Mouse (Mus musculus) intestine, embryonic 16.5 days (tissue): ENCODE results near the gene Ezh1. TPM values are rescaled to one million over a fixed set of nuclear protein-coding genes. Genes with fewer than 3 reads are reported as not detected.

Experiments
- ATAC-seq: fragments of 200-750 bp; cut with Nextera tagmentation; 2 replicates; pipeline ENCODE4 v1.8.0; 2017; ENCODE audit warnings: moderate TSS enrichment, moderate library complexity
- H3K27ac ChIP-seq: fragments of 300-500 bp; sonication (generic); 2 replicates; pipeline ENCODE4 v1.5.1; 2014; ENCODE audit warnings: mild to moderate bottlenecking, low read length
- H3K27me3 ChIP-seq: fragments of 300-500 bp; sonication (generic); replicated peaks from 2 replicates; pipeline ENCODE4 v1.6.1; 2014; ENCODE audit warnings: low read length, control low read depth, mixed read lengths; ENCODE audit not compliant: control insufficient read depth, insufficient read depth
- H3K36me3 ChIP-seq: fragments of 300-500 bp; sonication (generic); 2 replicates; pipeline ENCODE4 v1.6.1; 2014; ENCODE audit warnings: low read length, control low read depth; ENCODE audit not compliant: control insufficient read depth, insufficient read depth
- H3K4me1 ChIP-seq: fragments of 300-500 bp; sonication (generic); 2 replicates; pipeline ENCODE4 v1.6.1; 2014; ENCODE audit warnings: low read length, control low read depth, mixed read lengths; ENCODE audit not compliant: control insufficient read depth, insufficient read depth
- H3K4me2 ChIP-seq: fragments of 300-500 bp; sonication (generic); 2 replicates; pipeline ENCODE4 v1.6.1; 2014; ENCODE audit warnings: low read depth, low read length, control low read depth
- H3K4me3 ChIP-seq: fragments of 300-500 bp; sonication (generic); 2 replicates; pipeline ENCODE4 v1.5.1; 2014; ENCODE audit warnings: mild to moderate bottlenecking, low read length
- H3K9ac ChIP-seq: fragments of 300-500 bp; sonication (generic); 2 replicates; pipeline ENCODE4 v1.6.1; 2014; ENCODE audit warnings: low read depth, low read length
- H3K9me3 ChIP-seq: fragments of 300-500 bp; sonication (generic); 2 replicates; pipeline ENCODE4 v1.6.1; 2016; ENCODE audit warnings: low read length, control low read depth; ENCODE audit not compliant: control insufficient read depth
- WGBS: fragments of 180-500 bp; shearing (Covaris S2); extraction: QIAGEN DNeasy Blood & Tissue Kit; methylation state at CpG from one replicate; pipeline ENCODE4 v1.1.7; 2014; 5-methylcytosine and 5-hydroxymethylcytosine counted together
- polyA plus RNA-seq: library from polyadenylated mRNA; unstranded; fragments of >200 nt; fragmentation: Nextera tagmentation; extraction: Ambion mirVana; gene quantifications from 2 replicates; pipeline ENCODE4 v1.2.1, GENCODE M21; 2015

Ezh1 gene
- polyA plus RNA-seq, 1 experiment from 2014 or later: 16.2 TPM

DNA sequence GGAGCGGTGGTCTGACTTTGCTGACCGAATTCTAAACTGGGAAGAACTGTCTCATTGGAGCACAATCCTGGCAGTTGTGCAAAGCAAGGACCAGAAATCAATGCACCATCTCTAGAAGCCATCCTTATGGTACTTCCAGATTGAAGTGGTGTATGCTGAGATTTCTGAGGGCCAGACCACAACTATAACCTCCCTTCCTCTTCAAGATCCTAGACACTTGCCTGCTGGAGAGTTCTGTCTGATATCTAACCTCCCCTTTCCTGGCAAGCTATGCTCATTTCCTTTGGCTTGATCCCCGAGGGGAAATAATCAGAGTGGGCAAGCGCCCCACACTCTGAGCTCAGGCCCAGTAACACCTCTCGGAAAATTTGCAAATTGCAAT is 53.8 kb downstream of the Ezh1 start:
- H3K4me2 ChIP-seq: peak overlapping the region; percentile 75
- peak overlapping the region; percentile 71 for H3K9ac ChIP-seq
- no peaks in the 10 kb centered on the region for H3K9me3 ChIP-seq
- H3K4me1 ChIP-seq: peaks cover 59% of the 10 kb centered on the region
- peak overlapping the region; percentile 95 for H3K27ac ChIP-seq
- peak overlapping the region; percentile 69 for H3K4me3 ChIP-seq
- ATAC-seq: no peak
- H3K36me3 ChIP-seq: peaks cover 6% of the 10 kb centered on the region
- peaks cover 4% of the 10 kb centered on the region; the same call in 1 of the 2 replicates for H3K27me3 ChIP-seq
- WGBS: 14% methylated on average over 5 of the region's 5 CpGs

- Histone ChIP-seq H3K36me3 (peaks cover 11% of the 10 kb centered on the region), H3K4me3 (peak overlapping the region; percentile 69), H3K27me3 (peaks cover 4% of the 10 kb centered on the region; the same call in 1 of the 2 replicates), H3K9ac (peak overlapping the region; percentile 71), H3K4me1 (peaks cover 56% of the 10 kb centered on the region), H3K9me3 (no peaks in the 10 kb centered on the region), H3K4me2 (peak overlapping the region; percentile 75), H3K27ac (peak overlapping the region; percentile 95)
- WGBS: under 1% methylated on average over 31 of the region's 31 CpGs
- peak; percentile 66 for ATAC-seq
Measured at GRCm38 (mm10) chr11:101171721-101172433, 54.4 kb downstream of the Ezh1 start.

GRCm38 (mm10) chr11:101170811-101171610 is 55.3 kb downstream of the Ezh1 start, which contains the start of gene Plekhh3:
Plekhh3 (minus strand) TSS chr11:101171351.
- Histone ChIP-seq H3K27me3 (0 out of 2 replicates have a peak, but pooled peaks cover 7% of the 10 kb centered on the region), H3K9me3 (no peaks in the 10 kb centered on the region), H3K9ac (peak within 1 kb of the TSS; percentile 77), H3K4me1 (peaks cover 50% of the 10 kb centered on the region), H3K27ac (peak within 1 kb of the TSS; percentile 95), H3K4me2 (peak within 1 kb of the TSS; percentile 95), H3K4me3 (peak within 1 kb of the TSS; percentile 69), H3K36me3 (peaks cover 18% of the 10 kb centered on the region)
- WGBS: under 1% methylated on average over 49 of the region's 50 CpGs
- peak; percentile 91 for ATAC-seq

- peak within 1 kb of the TSS; percentile 69 for H3K4me3 ChIP-seq
- H3K27me3 ChIP-seq: 0 out of 2 replicates have a peak, but pooled peaks cover 8% of the 10 kb centered on the region
- H3K36me3 ChIP-seq: peaks cover 18% of the 10 kb centered on the region
- H3K9me3 ChIP-seq: no peaks in the 10 kb centered on the region
- no peak for ATAC-seq
- WGBS: under 1% methylated on average over 35 of the region's 35 CpGs
- peaks cover 48% of the 10 kb centered on the region for H3K4me1 ChIP-seq
- peak within 1 kb of the TSS; percentile 88 for H3K27ac ChIP-seq
- H3K9ac ChIP-seq: peak within 1 kb of the TSS; percentile 77
- H3K4me2 ChIP-seq: peak within 1 kb of the TSS; percentile 95
Measured at GRCm38 (mm10) chr11:101170354-101170810, 55.9 kb downstream of the Ezh1 start, which contains the start of gene Cntnap1. Cntnap1 (plus strand) TSS chr11:101170523.

DNA sequence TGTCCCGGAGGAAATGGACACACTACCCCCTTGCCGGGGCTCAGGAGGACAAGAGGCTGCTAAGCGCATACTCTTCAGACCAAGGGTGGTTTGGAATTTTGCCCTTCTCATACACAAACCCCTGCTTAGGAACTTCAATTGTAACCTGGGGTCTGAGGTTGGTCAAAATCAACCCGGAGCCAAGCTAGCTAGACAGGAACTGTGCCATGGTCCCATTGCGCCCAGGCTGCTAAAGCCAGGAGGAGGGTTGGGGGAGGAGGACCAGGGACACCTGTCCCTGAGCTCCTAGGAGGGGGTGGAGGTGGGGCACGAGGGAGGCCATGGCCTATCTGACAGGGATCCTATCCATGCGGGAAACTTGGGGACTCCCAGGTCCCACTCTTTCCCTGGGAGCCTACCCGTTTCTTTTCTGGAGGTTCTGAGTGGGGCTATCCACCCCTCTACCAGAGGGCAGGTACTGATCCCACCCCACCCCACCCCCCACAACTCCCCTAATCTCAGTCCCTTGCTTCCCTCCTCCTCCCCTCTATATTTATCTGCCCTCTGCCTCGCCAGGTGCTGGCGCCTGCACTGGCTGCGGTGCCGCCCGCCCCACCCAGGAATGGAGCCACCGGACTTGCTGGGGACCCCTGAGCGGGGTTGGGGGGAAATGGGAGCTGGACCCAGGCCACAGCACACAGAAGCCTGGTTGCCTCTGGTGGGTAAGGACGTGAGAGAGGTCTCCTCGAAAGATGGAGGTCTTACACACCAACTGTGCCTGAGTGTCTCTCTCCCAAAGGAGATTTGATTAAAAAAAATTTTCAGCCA is 56.8 kb downstream of the Ezh1 start:
- Histone ChIP-seq H3K4me3 (peak overlapping the region; percentile 69), H3K9me3 (no peaks in the 10 kb centered on the region), H3K4me2 (peak overlapping the region; percentile 95), H3K27me3 (0 out of 2 replicates have a peak, but pooled peaks cover 8% of the 10 kb centered on the region), H3K9ac (peak overlapping the region; percentile 77), H3K36me3 (peaks cover 18% of the 10 kb centered on the region), H3K27ac (no peak overlapping the region), H3K4me1 (peaks cover 39% of the 10 kb centered on the region)
- WGBS: 18% methylated on average over 17 of the region's 17 CpGs
- ATAC-seq: no peak

- 72% methylated on average over 16 of the region's 18 CpGs for WGBS
- Histone ChIP-seq H3K27ac (no peak overlapping the region), H3K4me3 (peak overlapping the region; percentile 69; the same call in 1 of the 2 replicates), H3K4me2 (peak overlapping the region; percentile 95), H3K27me3 (peaks cover 8% of the 10 kb centered on the region; the same call in 1 of the 2 replicates), H3K9ac (peak overlapping the region; percentile 33; the same call in 1 of the 2 replicates), H3K4me1 (peaks cover 38% of the 10 kb centered on the region), H3K9me3 (no peaks in the 10 kb centered on the region), H3K36me3 (peaks cover 18% of the 10 kb centered on the region)
- ATAC-seq: no peak
Measured at GRCm38 (mm10) chr11:101168301-101168980, 57.8 kb downstream of the Ezh1 start.

DNA sequence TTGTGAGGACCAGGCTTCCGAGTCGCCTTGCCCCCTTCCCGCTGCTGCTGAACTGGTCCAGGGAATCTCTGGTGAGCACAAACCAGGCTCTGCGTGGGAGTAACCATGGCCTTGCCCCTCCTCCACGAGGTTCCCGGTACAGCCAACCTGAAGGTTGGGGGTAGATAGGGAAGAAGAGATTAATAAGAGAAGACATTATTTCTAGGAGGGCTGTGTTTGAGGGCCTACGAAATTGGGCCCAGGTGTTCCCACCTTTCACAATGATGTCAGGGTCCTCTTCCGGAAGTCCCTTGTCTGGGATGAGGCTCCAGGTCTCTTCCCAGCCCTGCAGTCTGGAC is 58.3 kb downstream of the Ezh1 start:
- Histone ChIP-seq H3K36me3 (peaks cover 18% of the 10 kb centered on the region), H3K4me3 (no peak overlapping the region), H3K4me1 (peaks cover 38% of the 10 kb centered on the region), H3K27me3 (peaks cover 8% of the 10 kb centered on the region; the same call in 1 of the 2 replicates), H3K9ac (no peak overlapping the region), H3K4me2 (no peak overlapping the region), H3K27ac (no peak overlapping the region), H3K9me3 (no peaks in the 10 kb centered on the region)
- no peak for ATAC-seq
- WGBS: 71% methylated on average over 8 of the region's 8 CpGs

- WGBS: 74% methylated on average over 19 of the region's 19 CpGs
- ATAC-seq: no peak
- H3K9ac ChIP-seq: no peak overlapping the region
- H3K27ac ChIP-seq: no peak overlapping the region
- H3K36me3 ChIP-seq: peaks cover 18% of the 10 kb centered on the region
- H3K4me2 ChIP-seq: no peak overlapping the region
- no peaks in the 10 kb centered on the region for H3K9me3 ChIP-seq
- H3K4me3 ChIP-seq: no peak overlapping the region
- H3K4me1 ChIP-seq: peaks cover 39% of the 10 kb centered on the region
- H3K27me3 ChIP-seq: peaks cover 8% of the 10 kb centered on the region; the same call in 1 of the 2 replicates
Measured at GRCm38 (mm10) chr11:101167211-101167962, 58.9 kb downstream of the Ezh1 start.
